Mouse (Mus musculus): Measurements from ENCODE around the gene Wipi2. TPM values are rescaled to one million over a fixed set of nuclear protein-coding genes. Genes with fewer than 3 reads are reported as not detected.

Gene Wipi2
- polyA plus RNA-seq (2014; fragmentation: Illumina TruSeq; extraction: RNeasy Lipid Tissue Mini Kit (QIAGEN cat#74804); ENCODE audit: insufficient read depth, low read depth, low replicate concordance) = 16.8 TPM

GRCm38 (mm10) chr5:142627398-142627797 is at the start of gene Wipi2:
Gene Wipi2 (plus strand): TSS chr5:142627698.

GRCm38 (mm10) chr5:142608259-142608988 is 19.1 kb upstream of the Wipi2 start, which contains the start of gene Mmd2:
Gene Mmd2 (minus strand): TSS chr5:142608800.

GRCm38 (mm10) chr5:142692248-142692647 is 64.8 kb downstream of the Wipi2 start, which contains the start of gene Slc29a4:
Gene Slc29a4 (plus strand): TSS chr5:142692512.

Other genes starting within 250 kb of the Wipi2 start
- gene Foxk1, start 226.2 kb upstream of the Wipi2 start, polyA plus RNA-seq (2014; fragmentation: Illumina TruSeq; extraction: RNeasy Lipid Tissue Mini Kit (QIAGEN cat#74804); ENCODE audit: insufficient read depth, low read depth, low replicate concordance) = 5.9 TPM
- gene Ap5z1, start 163.8 kb upstream of the Wipi2 start, polyA plus RNA-seq (2014; fragmentation: Illumina TruSeq; extraction: RNeasy Lipid Tissue Mini Kit (QIAGEN cat#74804); ENCODE audit: insufficient read depth, low read depth, low replicate concordance) = 6.1 TPM
- gene Papolb, start 97.6 kb upstream of the Wipi2 start, polyA plus RNA-seq (2014; fragmentation: Illumina TruSeq; extraction: RNeasy Lipid Tissue Mini Kit (QIAGEN cat#74804); ENCODE audit: insufficient read depth, low read depth, low replicate concordance) = 0.06 TPM
- 7.1 TPM for gene Radil, start 76.6 kb upstream of the Wipi2 start, polyA plus RNA-seq (2014; fragmentation: Illumina TruSeq; extraction: RNeasy Lipid Tissue Mini Kit (QIAGEN cat#74804); ENCODE audit: insufficient read depth, low read depth, low replicate concordance)
- gene Mmd2, start 18.9 kb upstream of the Wipi2 start, polyA plus RNA-seq (2014; fragmentation: Illumina TruSeq; extraction: RNeasy Lipid Tissue Mini Kit (QIAGEN cat#74804); ENCODE audit: insufficient read depth, low read depth, low replicate concordance) = not detected
- gene Slc29a4, start 64.8 kb downstream of the Wipi2 start, polyA plus RNA-seq (2014; fragmentation: Illumina TruSeq; extraction: RNeasy Lipid Tissue Mini Kit (QIAGEN cat#74804); ENCODE audit: insufficient read depth, low read depth, low replicate concordance) = 0.65 TPM
- gene Tnrc18, start 190.0 kb downstream of the Wipi2 start, polyA plus RNA-seq (2014; fragmentation: Illumina TruSeq; extraction: RNeasy Lipid Tissue Mini Kit (QIAGEN cat#74804); ENCODE audit: insufficient read depth, low read depth, low replicate concordance) = 9.3 TPM